Comparison of ENCODE assay signal across 8 mouse cellular contexts in the genomic region with DNA sequence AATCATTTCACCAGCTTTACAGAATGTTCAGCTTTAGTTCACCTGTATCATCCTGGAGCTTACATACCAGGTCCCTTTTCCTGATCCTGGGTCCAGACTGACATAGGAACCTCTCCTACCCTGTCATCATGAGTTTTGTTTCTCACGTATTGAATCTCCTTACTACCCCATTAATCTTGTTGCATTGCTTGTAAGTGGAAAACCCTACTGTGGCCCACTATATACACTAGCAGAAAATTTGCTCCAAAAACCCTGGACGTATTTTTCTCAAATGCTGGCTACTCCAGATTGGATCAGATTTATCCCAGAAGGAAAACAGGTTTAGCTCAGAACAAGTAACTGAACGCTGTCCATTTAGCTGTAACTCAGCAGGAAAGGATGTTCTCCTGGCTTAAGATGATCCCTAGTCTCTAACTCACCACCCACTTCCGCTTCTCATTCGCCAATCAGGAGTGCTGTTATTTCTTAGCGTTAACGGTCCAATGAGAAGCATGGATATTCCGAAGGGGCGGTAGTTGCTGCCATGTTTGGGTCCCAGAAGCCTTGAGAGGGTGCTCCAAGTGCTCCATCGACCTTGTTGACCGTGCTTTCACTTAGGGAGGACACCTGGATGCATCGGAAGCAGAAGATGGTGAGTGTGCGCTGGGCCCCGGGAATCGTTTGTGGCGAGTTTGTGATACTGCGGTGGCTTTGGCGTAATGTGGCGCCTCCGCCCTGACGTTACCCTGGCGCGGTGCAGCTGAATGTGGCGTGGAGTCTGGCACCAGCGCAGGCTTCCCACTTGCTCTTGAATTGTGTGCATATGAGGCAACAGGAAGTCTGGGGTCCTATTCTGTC. TPM values are rescaled to one million over a fixed set of nuclear protein-coding genes. Genes with fewer than 3 reads are reported as not detected.
DNase-seq lines count a peak whose midpoint lies in the region; ATAC-seq and TF ChIP-seq lines count a peak whose summit lies in the region.
"Not testable (repeated sequence)": the region's sequence is repeated elsewhere in the genome, so short reads cannot be mapped to it uniquely, and the experiment has no call there.

A gene (plus strand): TSS at position 506 of the 837 bp plus-strand sequence.

- H3K4me2 ChIP-seq in hindbrain, embryonic 11.5 days (replicated peaks; ENCODE audit: low read depth, low read length); stomach, embryonic 14.5 days (replicated peaks; ENCODE audit: low read depth, low read length): not testable (repeated sequence)
- peak within 1 kb of the TSS; percentile 41 for H3K4me2 ChIP-seq in limb, embryonic 13.5 days (replicated peaks)

- ATAC-seq in activated CD4-positive, CD25-positive, alpha-beta regulatory T cell, adult 4 months = peak; percentile 98
- ATAC-seq in granulocyte monocyte progenitor cell, adult 5-6 weeks (replicated peaks; ENCODE audit: poor library complexity, severe bottlenecking) = peak; percentile 98
- ATAC-seq in hindbrain, embryonic 11.5 days (ENCODE audit: low FRiP score) = peak; percentile 99
- peak; percentile 100 for ATAC-seq in limb, embryonic 13.5 days (ENCODE audit: low FRiP score, low read depth)
- ATAC-seq in megakaryocyte-erythroid progenitor cell, adult 5-6 weeks (replicated peaks; ENCODE audit: low FRiP score, low TSS enrichment, poor library complexity, severe bottlenecking) = peak; percentile 100
- peak; percentile 99 for ATAC-seq in stomach, embryonic 14.5 days (ENCODE audit: insufficient number of reproducible peaks, insufficient read depth, low FRiP score, low read depth)

- not testable (repeated sequence) for TF ChIP-seq CTCF in embryonic fibroblast, embryonic 13.5 days (IDR thresholded peaks at IDR 0.05; ENCODE audit: borderline replicate concordance, insufficient read depth, low read length); layer of hippocampus, adult 2 months (conservative IDR thresholded peaks at IDR 0.05)

- not testable (repeated sequence) for H3K36me3 ChIP-seq in hindbrain, embryonic 11.5 days (ENCODE audit: control insufficient read depth, insufficient read depth, low read length); limb, embryonic 13.5 days; stomach, embryonic 14.5 days (ENCODE audit: control insufficient read depth, insufficient read depth, low read length)

- TF ChIP-seq POLR2A in embryonic fibroblast, embryonic 13.5 days (IDR thresholded peaks at IDR 0.05; ENCODE audit: low read depth, low read length) = not testable (repeated sequence)

- H3K9me3 ChIP-seq in hindbrain, embryonic 11.5 days (ENCODE audit: control insufficient read depth, low read length); limb, embryonic 13.5 days; stomach, embryonic 14.5 days (ENCODE audit: control insufficient read depth, low read depth, low read length): not testable (repeated sequence)

- not testable (repeated sequence) for H3K9ac ChIP-seq in hindbrain, embryonic 11.5 days (ENCODE audit: low read depth, low read length); limb, embryonic 13.5 days; stomach, embryonic 14.5 days (replicated peaks; ENCODE audit: low read depth, low read length)

- H3K4me1 ChIP-seq in embryonic fibroblast, embryonic 13.5 days (ENCODE audit: control insufficient read depth, insufficient read depth, low read length); hindbrain, embryonic 11.5 days (replicated peaks; ENCODE audit: control insufficient read depth, insufficient read depth, low read length); limb, embryonic 13.5 days; stomach, embryonic 14.5 days (ENCODE audit: control insufficient read depth, insufficient read depth, low read length): not testable (repeated sequence)

- H3K4me3 ChIP-seq in embryonic fibroblast, embryonic 13.5 days (ENCODE audit: insufficient read depth, low read length); hindbrain, embryonic 11.5 days (ENCODE audit: low read depth, low read length); limb, embryonic 13.5 days; stomach, embryonic 14.5 days (ENCODE audit: low read depth, low read length): not testable (repeated sequence)
- H3K4me3 ChIP-seq in layer of hippocampus, adult 2 months = 0 out of 2 replicates have a peak within 1 kb of the TSS, but pooled peaks have one; percentile 23

- H3K27ac ChIP-seq in embryonic fibroblast, embryonic 13.5 days (ENCODE audit: insufficient read depth, low read length); hindbrain, embryonic 11.5 days (ENCODE audit: low read depth, low read length); layer of hippocampus, adult 2 months; limb, embryonic 13.5 days; stomach, embryonic 14.5 days (ENCODE audit: low read length): not testable (repeated sequence)

- H3K27me3 ChIP-seq in hindbrain, embryonic 11.5 days (ENCODE audit: control insufficient read depth, insufficient read depth, low read length); limb, embryonic 13.5 days; stomach, embryonic 14.5 days (ENCODE audit: control insufficient read depth, insufficient read depth, low read length): not testable (repeated sequence)

- DNase-seq in hindbrain, embryonic 11.5 days (ENCODE audit: low spot score); layer of hippocampus, adult 2 months (ENCODE audit: low spot score in 2 of 2): not testable (repeated sequence)

- whole genome bisulfite sequencing in hindbrain, embryonic 11.5 days = no CpG with 5 or more reads among the region's 25 CpGs
- no CpG with 5 or more reads among the region's 25 CpGs for WGBS in limb, embryonic 13.5 days
- WGBS in stomach, embryonic 14.5 days = no CpG with 5 or more reads among the region's 25 CpGs

RNA-seq across cellular contexts. Expression of the gene that starts here (rescaled TPM):
- polyA plus RNA-seq in activated CD4-positive, CD25-positive, alpha-beta regulatory T cell, adult 4 months (2017; shearing (Covaris generic)) = 1 to 10 TPM; 7.9 to 8.8 TPM
- polyA plus RNA-seq in embryonic fibroblast, embryonic 13.5 days (2011; ENCODE audit: insufficient read length, low read depth, missing spikeins) = 10.7 and 10.8 TPM in 2 replicates
- 5.9 and 6.4 TPM in 2 replicates for total RNA-seq in granulocyte monocyte progenitor cell, adult 5-6 weeks (2014; fragmentation: Nextera tagmentation)
- total RNA-seq in granulocyte monocyte progenitor cell, adult 5-6 weeks (2017) = 7.2 and 9.9 TPM in 2 replicates
- 9.8 and 10.4 TPM in 2 replicates for polyA plus RNA-seq in hindbrain, embryonic 11.5 days (2014; fragmentation: Nextera tagmentation; extraction: Ambion mirVana)
- total RNA-seq in layer of hippocampus, adult 2 months (2021) = 10 to 100 TPM; 32.8 to 38.8 TPM
- 15.1 and 15.8 TPM in 2 replicates for polyA plus RNA-seq in limb, embryonic 13.5 days (2015; fragmentation: Nextera tagmentation; extraction: Ambion mirVana)
- 5.7 and 6.9 TPM in 2 replicates for total RNA-seq in megakaryocyte-erythroid progenitor cell, adult 5-6 weeks (2014; fragmentation: Nextera tagmentation)
- 6.9 and 11.9 TPM in 2 replicates for total RNA-seq in megakaryocyte-erythroid progenitor cell, adult 5-6 weeks (2017)
- polyA plus RNA-seq in stomach, embryonic 14.5 days (2014; fragmentation: Nextera tagmentation; extraction: Ambion mirVana) = 9.7 and 11.0 TPM in 2 replicates
